Mouse (Mus musculus) erythroblast, embryonic 14.5 days (primary cell): ENCODE measurements at regions not wholly inside any gene's neighbourhood (a gene's known extent, or its start where the extent isn't known, plus 50 kb on each side); places are given as distances from the start of the nearest gene placed in this dataset.

ENCODE experiments used
- H3K27me3 ChIP-seq: 2 replicates; pipeline ENCODE4 v1.6.1; 2012; ENCODE audit warnings: inconsistent platforms; ENCODE audit not compliant: control insufficient read depth
- H3K36me3 ChIP-seq: 2 replicates; pipeline ENCODE4 v1.6.1; 2012; ENCODE audit warnings: mild to moderate bottlenecking, inconsistent platforms; ENCODE audit not compliant: control insufficient read depth
- H3K4me1 ChIP-seq: 2 replicates; pipeline ENCODE4 v1.6.1; 2012; ENCODE audit warnings: inconsistent platforms; ENCODE audit not compliant: control insufficient read depth
- H3K4me3 ChIP-seq: replicated peaks from 2 replicates; pipeline ENCODE3; 2012; ENCODE audit warnings: moderate library complexity, mild to moderate bottlenecking, inconsistent platforms
- H3K9me3 ChIP-seq: 2 replicates; pipeline ENCODE4 v1.6.1; 2012; ENCODE audit warnings: low read length, inconsistent platforms, mixed read lengths; ENCODE audit not compliant: control insufficient read depth
- GATA1 ChIP-seq: IDR thresholded peaks from 2 replicates; pipeline ENCODE4 v1.6.1; 2012; ENCODE audit warnings: low read length, inconsistent platforms, mixed read lengths
- TAL1 ChIP-seq: IDR thresholded peaks from 3 replicates; pipeline ENCODE4 v1.6.1; 2012; ENCODE audit warnings: low read length, inconsistent platforms, mixed read lengths

DNA sequence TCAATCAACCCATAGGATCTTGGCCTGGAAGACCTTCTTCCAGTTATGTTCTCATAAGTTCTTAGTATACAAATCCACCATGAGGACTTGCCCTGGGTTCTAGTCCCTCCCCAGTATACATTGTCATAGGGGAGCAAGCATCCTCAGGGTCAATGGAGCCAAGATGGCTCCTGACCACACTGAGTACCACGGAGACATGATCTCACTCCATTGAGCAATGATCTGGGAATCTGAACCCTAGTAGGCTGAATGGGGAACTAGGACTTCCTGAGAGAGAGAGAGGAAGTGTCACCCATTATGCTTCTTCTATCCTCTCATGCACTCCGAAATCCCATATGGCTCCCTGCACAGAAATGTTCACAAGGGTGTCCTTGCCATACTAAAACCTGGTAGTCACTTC is 1229.3 kb upstream of the A1bg start:
- H3K27me3 ChIP-seq: no peaks in the 10 kb centered on the region
- no peak for TF ChIP-seq GATA1
- TF ChIP-seq TAL1: no peak
- H3K36me3 ChIP-seq: peaks cover 22% of the 10 kb centered on the region
- H3K4me1 ChIP-seq: peaks cover 92% of the 10 kb centered on the region
- no peaks in the 10 kb centered on the region for H3K9me3 ChIP-seq
- no peak overlapping the region for H3K4me3 ChIP-seq

DNA sequence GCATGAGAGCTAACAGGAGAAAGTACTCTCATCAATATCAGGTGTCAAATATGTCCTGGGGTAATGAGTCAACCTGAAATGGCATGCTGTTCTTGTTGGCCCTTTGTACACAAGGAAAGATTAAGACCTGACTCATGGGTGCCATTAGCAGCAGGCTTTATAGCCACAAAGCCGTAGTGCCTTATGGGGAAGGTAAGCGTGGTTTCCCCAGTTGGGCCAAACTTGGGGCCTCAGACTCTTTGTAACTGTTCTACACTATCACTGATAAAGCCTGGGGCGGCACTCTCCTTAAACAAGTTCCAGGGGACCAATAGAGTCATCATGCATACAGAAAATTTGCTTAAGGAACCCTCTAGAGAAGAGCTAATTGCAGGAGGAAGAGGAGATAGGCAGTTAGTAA is 1228.9 kb upstream of the A1bg start:
- Histone ChIP-seq H3K27me3 (no peaks in the 10 kb centered on the region), H3K4me3 (no peak overlapping the region), H3K4me1 (peaks cover 92% of the 10 kb centered on the region), H3K36me3 (peaks cover 22% of the 10 kb centered on the region), H3K9me3 (no peaks in the 10 kb centered on the region)
- TF ChIP-seq TAL1 (no peak), GATA1 (no peak)

DNA sequence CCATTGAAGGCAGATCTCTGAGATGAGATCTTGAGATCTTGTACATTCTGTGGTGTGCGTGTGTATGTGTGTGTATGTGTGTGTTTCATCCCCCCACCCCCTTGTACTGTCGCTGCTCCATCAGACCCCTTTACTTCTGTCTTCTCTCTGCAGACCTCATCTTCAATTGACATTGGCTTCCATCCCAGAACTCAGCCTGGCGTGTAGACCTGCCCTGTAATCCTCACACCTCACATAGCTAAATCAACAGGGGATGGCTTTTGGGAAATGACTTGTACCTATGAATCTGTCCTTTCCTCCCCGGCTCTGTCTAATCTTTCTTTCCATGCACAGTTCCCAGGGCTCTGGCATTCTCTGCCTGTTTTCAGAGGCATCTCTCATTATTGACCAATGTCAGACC is 1227.5 kb upstream of the A1bg start:
- no peaks in the 10 kb centered on the region for H3K27me3 ChIP-seq
- TF ChIP-seq GATA1 (no peak), TAL1 (no peak)
- H3K4me3 ChIP-seq: no peak overlapping the region
- H3K36me3 ChIP-seq: peaks cover 18% of the 10 kb centered on the region
- no peaks in the 10 kb centered on the region for H3K9me3 ChIP-seq
- H3K4me1 ChIP-seq: peaks cover 90% of the 10 kb centered on the region

DNA sequence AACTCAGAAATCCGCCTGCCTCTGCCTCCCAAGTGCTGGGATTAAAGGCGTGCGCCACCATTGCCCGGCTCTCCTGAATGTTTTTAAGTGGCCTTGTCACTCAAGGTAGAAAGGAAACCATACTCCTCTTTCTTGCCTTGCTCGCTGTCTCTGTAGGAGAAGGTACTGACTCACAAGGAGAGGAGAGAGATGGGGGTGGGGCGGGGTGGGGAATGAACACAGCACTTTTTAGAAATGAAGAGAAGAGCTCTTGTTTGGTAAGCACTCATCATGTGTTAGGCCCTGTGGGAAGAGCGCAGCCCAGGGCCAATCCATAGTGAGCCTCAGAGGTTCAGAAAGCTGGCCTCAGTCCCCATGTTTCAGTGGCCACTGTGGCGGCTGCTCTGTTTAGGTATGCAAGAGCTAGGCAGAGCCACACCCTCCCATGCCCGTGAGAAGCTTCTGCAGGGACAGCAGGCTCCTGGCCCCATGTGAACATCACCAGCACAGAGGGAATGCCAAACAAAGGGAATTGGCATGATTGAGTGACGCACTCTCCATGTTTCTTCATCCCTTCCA is 1225.9 kb upstream of the A1bg start:
- Histone ChIP-seq H3K9me3 (no peaks in the 10 kb centered on the region), H3K36me3 (peaks cover 11% of the 10 kb centered on the region), H3K4me1 (peaks cover 81% of the 10 kb centered on the region), H3K27me3 (no peaks in the 10 kb centered on the region), H3K4me3 (peak overlapping the region; percentile 9)
- no peak for TF ChIP-seq GATA1
- TF ChIP-seq TAL1: no peak

DNA sequence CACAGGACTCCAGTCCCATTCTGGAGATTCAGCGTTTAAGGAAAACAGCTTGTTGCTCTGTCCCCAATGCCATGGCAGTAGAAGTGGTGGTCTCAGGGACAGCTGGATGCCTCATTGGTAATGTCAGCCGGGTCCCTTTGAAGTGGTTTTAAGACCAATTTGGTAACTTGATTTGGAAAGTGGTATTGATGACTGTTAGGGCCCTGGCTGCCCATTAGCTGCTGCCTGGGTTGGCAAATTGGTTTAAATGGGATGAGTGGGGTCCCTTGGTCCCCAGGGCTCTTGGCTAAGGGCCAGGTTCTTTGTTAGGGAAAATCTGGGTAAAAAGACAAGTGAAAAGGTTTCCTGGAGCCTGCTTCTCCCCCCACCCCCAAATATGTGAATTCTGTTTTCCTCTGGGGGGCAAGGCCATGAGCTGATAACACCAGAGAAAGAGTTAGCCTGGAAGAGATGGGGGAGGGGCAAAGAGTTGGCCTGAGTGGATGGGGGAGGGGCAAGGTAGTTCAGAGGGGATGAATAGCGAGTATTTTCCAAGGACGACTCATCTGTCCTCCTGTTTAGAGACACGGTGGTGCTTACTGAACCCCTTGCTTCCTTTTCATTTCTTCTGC is 1224.6 kb upstream of the A1bg start:
- H3K4me1 ChIP-seq: peaks cover 68% of the 10 kb centered on the region
- H3K27me3 ChIP-seq: no peaks in the 10 kb centered on the region
- TF ChIP-seq TAL1: no peak
- TF ChIP-seq GATA1: no peak
- no peaks in the 10 kb centered on the region for H3K9me3 ChIP-seq
- peaks cover 11% of the 10 kb centered on the region for H3K36me3 ChIP-seq
- no peak overlapping the region for H3K4me3 ChIP-seq

DNA sequence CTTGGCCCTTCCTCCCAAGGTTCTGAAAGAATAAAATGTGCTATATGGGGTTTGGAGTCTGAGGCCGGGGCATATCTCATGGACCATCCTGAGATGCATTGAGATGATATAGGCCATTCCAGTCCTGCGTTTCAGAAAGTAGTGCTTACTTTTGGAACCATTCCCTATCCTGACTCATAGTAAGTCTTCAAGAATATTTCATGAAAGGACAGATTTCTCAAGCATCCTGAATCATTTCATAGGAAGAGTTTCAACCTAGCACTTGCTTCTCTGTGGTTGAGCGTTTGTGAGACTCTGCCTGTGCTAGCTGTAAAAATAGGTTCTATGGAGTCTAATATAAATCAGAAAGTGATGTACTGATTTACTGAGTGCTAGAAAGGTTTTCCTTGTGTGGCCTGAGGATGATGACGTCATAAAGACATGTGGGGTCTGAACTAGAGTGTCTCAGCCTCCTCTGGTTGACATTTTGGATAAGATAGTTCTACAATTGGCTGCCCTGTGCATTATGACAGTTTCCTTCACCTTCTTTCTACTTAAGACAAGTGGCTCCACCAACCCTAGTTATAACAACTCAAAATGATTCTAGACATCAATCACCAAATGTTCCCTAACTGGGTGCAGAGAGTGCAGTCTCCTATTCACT is 1223.0 kb upstream of the A1bg start:
- TF ChIP-seq TAL1 (no peak), GATA1 (no peak)
- Histone ChIP-seq H3K9me3 (no peaks in the 10 kb centered on the region), H3K36me3 (peaks cover 17% of the 10 kb centered on the region)

DNA sequence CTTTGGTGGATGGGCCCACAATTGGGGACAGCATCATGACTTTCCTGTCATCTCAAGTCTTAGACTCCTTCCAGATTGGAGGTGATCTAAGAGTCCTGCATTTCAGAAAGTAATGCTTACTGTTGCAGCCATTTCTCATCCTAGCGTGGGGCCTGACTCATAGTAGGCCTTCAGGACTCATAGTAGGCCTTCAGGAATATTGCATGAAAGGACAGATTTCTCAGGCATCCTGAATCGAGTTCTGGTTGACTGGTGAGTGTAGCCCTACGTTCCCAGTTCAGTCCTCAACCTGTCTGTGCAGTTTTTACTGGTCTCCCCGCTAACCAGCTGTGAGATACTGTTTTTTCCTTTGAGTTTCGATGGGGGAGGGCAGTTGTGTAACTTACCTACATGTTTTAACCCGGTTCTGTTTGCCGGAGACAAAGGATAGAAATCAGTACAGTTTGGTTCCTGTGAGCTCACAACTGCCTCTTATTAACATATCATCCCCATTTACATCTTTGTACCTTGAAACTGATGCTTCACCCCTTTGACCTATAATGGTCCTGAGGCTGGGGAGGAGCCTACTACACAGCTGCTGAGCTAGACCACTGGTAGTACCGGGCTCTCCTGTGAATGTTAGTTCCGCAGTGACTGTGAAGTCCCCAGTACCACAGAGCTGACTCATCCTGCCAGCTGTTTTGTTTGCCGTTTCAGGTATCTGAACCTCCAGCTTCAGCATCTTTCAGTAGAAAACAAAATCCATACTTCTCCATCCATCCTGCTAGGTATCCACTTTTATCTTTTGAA is 1222.2 kb upstream of the A1bg start:
- Histone ChIP-seq H3K27me3 (no peaks in the 10 kb centered on the region), H3K36me3 (peaks cover 12% of the 10 kb centered on the region), H3K4me1 (peaks cover 54% of the 10 kb centered on the region), H3K9me3 (no peaks in the 10 kb centered on the region), H3K4me3 (no peak overlapping the region)
- TF ChIP-seq GATA1 (no peak), TAL1 (no peak)

More for the DNA sequence above, 1223.0 kb upstream of the A1bg start:
- Histone ChIP-seq H3K4me1 (peaks cover 61% of the 10 kb centered on the region), H3K4me3 (no peak overlapping the region), H3K27me3 (no peaks in the 10 kb centered on the region)

DNA sequence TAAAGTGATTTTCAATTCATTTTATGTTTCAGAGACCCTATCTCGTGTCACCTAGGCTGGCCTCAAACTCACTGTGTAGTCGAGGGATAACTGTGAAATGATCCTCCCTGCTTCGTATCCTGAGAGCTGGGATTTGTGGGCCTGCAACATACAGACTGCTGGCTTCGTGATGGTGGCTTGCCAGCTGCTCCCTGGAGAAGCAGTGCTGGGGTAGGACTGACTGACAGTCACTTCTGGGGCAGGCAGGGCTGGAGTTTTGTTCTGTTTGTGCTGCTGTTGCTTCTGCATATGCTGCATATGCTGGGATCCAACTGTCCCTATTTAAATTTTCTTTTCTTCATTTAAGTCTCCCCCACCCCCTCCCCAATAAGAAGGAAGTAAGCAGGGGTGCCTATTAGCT is 1217.0 kb upstream of the A1bg start:
- Histone ChIP-seq H3K27me3 (no peaks in the 10 kb centered on the region), H3K36me3 (peaks cover 11% of the 10 kb centered on the region), H3K4me3 (no peak overlapping the region), H3K4me1 (peaks cover 56% of the 10 kb centered on the region), H3K9me3 (no peaks in the 10 kb centered on the region)
- TF ChIP-seq TAL1 (no peak), GATA1 (no peak)

DNA sequence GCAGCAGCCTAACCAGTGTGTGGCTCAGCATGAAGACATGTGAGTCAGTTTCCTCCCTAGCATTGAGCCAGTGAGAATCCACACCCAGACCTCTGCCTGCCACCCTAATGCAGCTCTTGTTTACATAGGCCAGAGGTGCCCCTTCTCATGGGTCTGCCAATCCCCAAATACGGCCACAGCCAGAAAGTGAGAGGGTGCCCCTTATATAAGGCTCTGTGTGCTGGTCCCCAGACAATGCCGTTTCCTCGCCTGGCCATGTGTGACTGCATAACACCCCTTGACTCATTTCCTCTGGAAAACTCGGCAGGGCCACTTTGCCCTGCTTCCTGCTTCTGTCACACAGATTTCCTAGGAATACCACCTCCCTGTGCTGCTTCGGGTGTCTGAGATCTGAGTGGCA is 1216.4 kb upstream of the A1bg start:
- TF ChIP-seq TAL1 (no peak), GATA1 (no peak)
- no peaks in the 10 kb centered on the region for H3K27me3 ChIP-seq
- peaks cover 63% of the 10 kb centered on the region for H3K4me1 ChIP-seq
- H3K36me3 ChIP-seq: peaks cover 11% of the 10 kb centered on the region
- no peak overlapping the region for H3K4me3 ChIP-seq
- no peaks in the 10 kb centered on the region for H3K9me3 ChIP-seq
